Mouse (Mus musculus): ENCODE data around the gene Rarg. TPM values are rescaled to one million over a fixed set of nuclear protein-coding genes. Genes with fewer than 3 reads are reported as not detected.
A peak's percentile ranks its signal among the peaks of the same experiment; 100 is the strongest.
"Not testable (repeated sequence)": the region's sequence is repeated elsewhere in the genome, so short reads cannot be mapped to it uniquely, and the experiment has no call there.

The Rarg gene
- polyA plus RNA-seq, 1 experiment from 2014 or later, result 27.2 TPM

GRCm38 (mm10) chr15:102230408-102231321 is 26.7 kb downstream of the Rarg start:
- no peak overlapping the region for H3K27ac ChIP-seq (replicated peaks)
- ATAC-seq (ENCODE audit: low FRiP score, low TSS enrichment), result no peak
- no peak overlapping the region for H3K4me2 ChIP-seq (replicated peaks; ENCODE audit: low read depth)
- no peak for DNase-seq (ENCODE audit: low spot score)
- no peak for TF ChIP-seq EP300 (optimal IDR thresholded peaks at IDR 0.05)
- TF ChIP-seq CTCF (IDR thresholded peaks at IDR 0.05; ENCODE audit: low read depth), result no peak
- 75% methylated on average over 17 of the region's 17 CpGs for WGBS
- H3K36me3 ChIP-seq (ENCODE audit: control insufficient read depth, insufficient read depth, low read length), result no peaks in the 10 kb centered on the region; the same call in 1 of the 2 replicates
- no peaks in the 10 kb centered on the region for H3K27me3 ChIP-seq (ENCODE audit: control insufficient read depth, insufficient read depth, low read length)
- H3K4me3 ChIP-seq (ENCODE audit: low read depth, low read length), result no peak overlapping the region
- H3K9me3 ChIP-seq (ENCODE audit: control insufficient read depth, low read length), result no peaks in the 10 kb centered on the region
- no peak overlapping the region for H3K9ac ChIP-seq (ENCODE audit: low read length)
- no peaks in the 10 kb centered on the region for H3K4me1 ChIP-seq (replicated peaks; ENCODE audit: control insufficient read depth, insufficient read depth)

GRCm38 (mm10) chr15:102225619-102226018 is 31.7 kb downstream of the Rarg start:
- WGBS, result 75% methylated on average over 6 of the region's 6 CpGs
- H3K9me3 ChIP-seq (ENCODE audit: control insufficient read depth, low read length); ATAC-seq (ENCODE audit: low FRiP score, low TSS enrichment); H3K27me3 ChIP-seq (ENCODE audit: control insufficient read depth, insufficient read depth, low read length); H3K4me2 ChIP-seq (replicated peaks; ENCODE audit: low read depth); H3K27ac ChIP-seq (replicated peaks); DNase-seq (ENCODE audit: low spot score); H3K36me3 ChIP-seq (ENCODE audit: control insufficient read depth, insufficient read depth, low read length); H3K9ac ChIP-seq (ENCODE audit: low read length); H3K4me1 ChIP-seq (replicated peaks; ENCODE audit: control insufficient read depth, insufficient read depth); H3K4me3 ChIP-seq (ENCODE audit: low read depth, low read length): not testable (repeated sequence)

GRCm38 (mm10) chr15:102224992-102225617 is 32.2 kb downstream of the Rarg start:
- 15% methylated on average over 20 of the region's 21 CpGs for WGBS
- Histone ChIP-seq H3K36me3 (ENCODE audit: control insufficient read depth, insufficient read depth, low read length) (no peaks in the 10 kb centered on the region), H3K4me3 (ENCODE audit: low read depth, low read length) (peak overlapping the region; percentile 40), H3K27me3 (ENCODE audit: control insufficient read depth, insufficient read depth, low read length) (no peaks in the 10 kb centered on the region), H3K27ac (replicated peaks) (no peak overlapping the region), H3K4me2 (replicated peaks; ENCODE audit: low read depth) (peak overlapping the region; percentile 79), H3K9ac (ENCODE audit: low read length) (peak overlapping the region; percentile 54), H3K4me1 (replicated peaks; ENCODE audit: control insufficient read depth, insufficient read depth) (no peaks in the 10 kb centered on the region), H3K9me3 (ENCODE audit: control insufficient read depth, low read length) (no peaks in the 10 kb centered on the region)
- ATAC-seq (ENCODE audit: low FRiP score, low TSS enrichment), result no peak
- TF ChIP-seq EP300 (optimal IDR thresholded peaks at IDR 0.05), result no peak
- TF ChIP-seq CTCF (IDR thresholded peaks at IDR 0.05; ENCODE audit: low read depth), result no peak
- no peak for DNase-seq (ENCODE audit: low spot score)

- peak overlapping the region; percentile 54 for H3K9ac ChIP-seq (ENCODE audit: low read length)
- peak; percentile 88 for ATAC-seq (ENCODE audit: low FRiP score, low TSS enrichment)
- no peak overlapping the region for H3K27ac ChIP-seq (replicated peaks)
- DNase-seq (ENCODE audit: low spot score), result peak; percentile 87
- no peak for TF ChIP-seq EP300 (optimal IDR thresholded peaks at IDR 0.05)
- peak; percentile 91 for TF ChIP-seq CTCF (IDR thresholded peaks at IDR 0.05; ENCODE audit: low read depth)
- no peaks in the 10 kb centered on the region for H3K9me3 ChIP-seq (ENCODE audit: control insufficient read depth, low read length)
- WGBS, result 4% methylated on average over 41 of the region's 43 CpGs
- H3K27me3 ChIP-seq (ENCODE audit: control insufficient read depth, insufficient read depth, low read length), result no peaks in the 10 kb centered on the region
- no peaks in the 10 kb centered on the region for H3K4me1 ChIP-seq (replicated peaks; ENCODE audit: control insufficient read depth, insufficient read depth)
- H3K4me3 ChIP-seq (ENCODE audit: low read depth, low read length), result peak overlapping the region; percentile 40
- H3K36me3 ChIP-seq (ENCODE audit: control insufficient read depth, insufficient read depth, low read length), result no peaks in the 10 kb centered on the region
- peak overlapping the region; percentile 79 for H3K4me2 ChIP-seq (replicated peaks; ENCODE audit: low read depth)
Measured at GRCm38 (mm10) chr15:102224186-102224991, 32.9 kb downstream of the Rarg start.

- ATAC-seq (ENCODE audit: low FRiP score, low TSS enrichment), result no peak
- no peak overlapping the region for H3K27ac ChIP-seq (replicated peaks)
- TF ChIP-seq CTCF (IDR thresholded peaks at IDR 0.05; ENCODE audit: low read depth), result peak; percentile 46
- no peak for TF ChIP-seq EP300 (optimal IDR thresholded peaks at IDR 0.05)
- H3K4me1 ChIP-seq (replicated peaks; ENCODE audit: control insufficient read depth, insufficient read depth), result no peaks in the 10 kb centered on the region
- no peaks in the 10 kb centered on the region for H3K36me3 ChIP-seq (ENCODE audit: control insufficient read depth, insufficient read depth, low read length)
- no peak overlapping the region for H3K9ac ChIP-seq (ENCODE audit: low read length)
- DNase-seq (ENCODE audit: low spot score), result no peak
- no peaks in the 10 kb centered on the region for H3K27me3 ChIP-seq (ENCODE audit: control insufficient read depth, insufficient read depth, low read length)
- no peak overlapping the region for H3K4me3 ChIP-seq (ENCODE audit: low read depth, low read length)
- H3K4me2 ChIP-seq (replicated peaks; ENCODE audit: low read depth), result no peak overlapping the region
- H3K9me3 ChIP-seq (ENCODE audit: control insufficient read depth, low read length), result no peaks in the 10 kb centered on the region
- WGBS, result 58% methylated on average over 10 of the region's 10 CpGs
Measured at GRCm38 (mm10) chr15:102222386-102222785, 34.9 kb downstream of the Rarg start.
